Mouse (Mus musculus) CH12.LX (cell line): ENCODE measurements around the gene P2rx4. TPM values are rescaled to one million over a fixed set of nuclear protein-coding genes. Genes with fewer than 3 reads are reported as not detected.

Source experiments
- DNase-seq: peaks from one replicate; pipeline ENCODE4 v3.0.0-alpha.2; 2013; ENCODE audit errors: extremely low read depth
- H3K27ac ChIP-seq: 2 replicates; pipeline ENCODE4 v1.5.1; 2012; ENCODE audit warnings: low read depth, mild to moderate bottlenecking, control low read depth, moderate library complexity; ENCODE audit not compliant: insufficient read depth
- H3K27me3 ChIP-seq: replicated peaks from 2 replicates; pipeline ENCODE3; 2012; ENCODE audit warnings: inconsistent platforms
- H3K36me3 ChIP-seq, 2 experiments: replicated peaks in 1 of 2; 2 replicates each; pipeline versions ENCODE3 to v1.6.1; 2012; ENCODE audit warnings: inconsistent platforms in 1 of 2, low read length in 1 of 2, mild to moderate bottlenecking in 1 of 2, mixed read lengths in 1 of 2, moderate library complexity in 1 of 2; ENCODE audit not compliant: control insufficient read depth in 1 of 2, insufficient read depth in 1 of 2
- H3K4me1 ChIP-seq, 2 experiments: 2 replicates each; pipeline ENCODE4 v1.6.1; 2012; ENCODE audit warnings: inconsistent platforms in 1 of 2, moderate library complexity in 1 of 2; ENCODE audit not compliant: insufficient read depth in 2 of 2, control insufficient read depth in 1 of 2
- H3K4me2 ChIP-seq: 2 replicates; pipeline ENCODE4 v1.6.1; 2012; ENCODE audit warnings: low read depth, mild to moderate bottlenecking, control low read depth; ENCODE audit not compliant: poor library complexity, insufficient read depth, severe bottlenecking
- H3K4me3 ChIP-seq, 3 experiments: fragments of 150-350 bp in 1 of 3; sonication (generic) in 1 of 3; replicated peaks in 1 of 3; 2 replicates each; pipeline versions ENCODE3 to v1.5.1; 2011 to 2012; ENCODE audit warnings: low read depth in 2 of 3, low read length in 2 of 3, mild to moderate bottlenecking in 2 of 3, moderate library complexity in 2 of 3, control low read depth in 1 of 3, improper control_type of control experiment in 1 of 3, inconsistent platforms in 1 of 3, mixed read lengths in 1 of 3; ENCODE audit not compliant: poor library complexity in 1 of 3
- H3K79me2 ChIP-seq: replicated peaks from 2 replicates; pipeline ENCODE4 v1.6.1; 2012; ENCODE audit warnings: mild to moderate bottlenecking, moderate library complexity; ENCODE audit not compliant: control insufficient read depth, poor library complexity, insufficient read depth, severe bottlenecking; ENCODE audit errors: extremely low read depth
- H3K9ac ChIP-seq: 2 replicates; pipeline ENCODE4 v1.6.1; 2012; ENCODE audit warnings: low read depth, mild to moderate bottlenecking, control low read depth, moderate library complexity; ENCODE audit not compliant: insufficient read depth
- H3K9me3 ChIP-seq: replicated peaks from 2 replicates; pipeline ENCODE3; 2012; ENCODE audit warnings: low read length, inconsistent platforms, mixed read lengths
- BHLHE40 ChIP-seq: IDR thresholded peaks from 2 replicates; pipeline ENCODE4 v1.6.1; 2011; ENCODE audit warnings: mild to moderate bottlenecking, low read depth, low read length, improper control_type of control experiment
- CHD1 ChIP-seq: IDR thresholded peaks from 2 replicates; pipeline ENCODE4 v1.6.1; 2012; ENCODE audit warnings: low read depth, low read length, improper control_type of control experiment, inconsistent platforms
- CHD2 ChIP-seq: IDR thresholded peaks from 2 replicates; pipeline ENCODE4 v1.6.1; 2011; ENCODE audit warnings: low read length, improper control_type of control experiment
- E2F4 ChIP-seq: IDR thresholded peaks from 2 replicates; pipeline ENCODE4 v1.6.1; 2011; ENCODE audit warnings: low read depth, low read length, improper control_type of control experiment; ENCODE audit not compliant: insufficient replicate concordance
- GABPA ChIP-seq: IDR thresholded peaks from 2 replicates; pipeline ENCODE4 v1.6.1; 2012; ENCODE audit warnings: low read depth, low read length, improper control_type of control experiment, inconsistent platforms; ENCODE audit not compliant: insufficient replicate concordance
- HCFC1 ChIP-seq: IDR thresholded peaks from 2 replicates; pipeline ENCODE4 v1.6.1; 2012; ENCODE audit warnings: low read depth, mild to moderate bottlenecking, inconsistent platforms, low read length, improper control_type of control experiment
- IRF4 ChIP-seq: IDR thresholded peaks from 2 replicates; pipeline ENCODE4 v1.6.1; 2014; ENCODE audit warnings: low read depth, mild to moderate bottlenecking, inconsistent platforms, low read length, improper control_type of control experiment
- JUND ChIP-seq: conservative IDR thresholded peaks from 2 replicates; pipeline ENCODE4 v1.6.1; 2011; ENCODE audit warnings: low read depth, low read length, improper control_type of control experiment
- MEF2A ChIP-seq: IDR thresholded peaks from 2 replicates; pipeline ENCODE4 v1.6.1; 2014; ENCODE audit warnings: low read depth, mild to moderate bottlenecking, inconsistent platforms, low read length, improper control_type of control experiment, borderline replicate concordance
- MYC ChIP-seq: IDR thresholded peaks from 2 replicates; pipeline ENCODE4 v1.6.1; 2011; ENCODE audit warnings: low read depth, mild to moderate bottlenecking, improper control_type of control experiment, low read length
- NRF1 ChIP-seq: IDR thresholded peaks from 2 replicates; pipeline ENCODE4 v1.6.1; 2014; ENCODE audit warnings: low read depth, mild to moderate bottlenecking, inconsistent platforms, low read length, improper control_type of control experiment, moderate library complexity
- POLR2A ChIP-seq: IDR thresholded peaks from 2 replicates; pipeline ENCODE4 v1.6.1; 2011; ENCODE audit warnings: low read depth, mild to moderate bottlenecking, improper control_type of control experiment, low read length
- POLR2AphosphoS2 ChIP-seq: IDR thresholded peaks from 2 replicates; pipeline ENCODE4 v1.6.1; 2011; ENCODE audit warnings: low read depth, low read length, improper control_type of control experiment
- SIN3A ChIP-seq: IDR thresholded peaks from 2 replicates; pipeline ENCODE4 v1.6.1; 2012; ENCODE audit warnings: low read length, improper control_type of control experiment, inconsistent platforms
- TCF12 ChIP-seq: IDR thresholded peaks from 2 replicates; pipeline ENCODE4 v1.6.1; 2014; ENCODE audit warnings: low read depth, mild to moderate bottlenecking, inconsistent platforms, low read length, improper control_type of control experiment
- UBTF ChIP-seq: IDR thresholded peaks from 2 replicates; pipeline ENCODE4 v1.6.1; 2012; ENCODE audit warnings: low read depth, mild to moderate bottlenecking, inconsistent platforms, low read length, improper control_type of control experiment, moderate library complexity
- USF2 ChIP-seq: conservative IDR thresholded peaks from 2 replicates; pipeline ENCODE4 v1.6.1; 2011; ENCODE audit warnings: low read depth, low read length, improper control_type of control experiment
- ZKSCAN1 ChIP-seq: IDR thresholded peaks from 2 replicates; pipeline ENCODE4 v1.6.1; 2012; ENCODE audit warnings: low read depth, inconsistent platforms, low read length, improper control_type of control experiment, borderline replicate concordance
- ZMIZ1 ChIP-seq: IDR thresholded peaks from 2 replicates; pipeline ENCODE4 v1.6.1; 2012; ENCODE audit warnings: low read depth, mild to moderate bottlenecking, inconsistent platforms, low read length, improper control_type of control experiment
- dilution Hi-C: fragments of 300-500 bp; cut with MboI; formaldehyde crosslinking; loops from 2 replicates; pipeline ENCODE4 v1.14.3; 2020; ENCODE audit warnings: low sequenced_read_pairs; ENCODE audit not compliant: extremely low pct_unique_long_range_greater_than_20kb, extremely low pct_ligation_motif_present
- in situ Hi-C: fragments of 300-500 bp; cut with MboI; formaldehyde crosslinking; loops from 3 replicates; pipeline ENCODE4 v1.14.3; 2019; ENCODE audit warnings: low sequenced_read_pairs, low pct_ligation_motif_present, low pct_unique_long_range_greater_than_20kb, mixed read lengths
- polyA plus RNA-seq: library from polyadenylated mRNA; unstranded; fragments of >175 nt; gene quantifications from 2 replicates; pipeline ENCODE4 v1.2.1, GENCODE M21; 2012; ENCODE audit warnings: low read depth; ENCODE audit not compliant: insufficient read length
- total RNA-seq, 2 experiments: library from RNA; depleted of rRNA; stranded (reverse); fragments of 300-350 nt in 1 of 2; fragments of >200 nt in 1 of 2; gene quantifications; 2 replicates each; pipeline ENCODE4 v1.2.3; 2012 to 2014

Gene P2rx4
- total and polyA plus RNA-seq, 3 experiments = 9.1 to 16.7 (median 11.0) TPM

GRCm38 (mm10) chr5:122698701-122699060 is 8.7 kb upstream of the P2rx4 start:
- no peak overlapping the region for H3K9ac ChIP-seq

GRCm38 (mm10) chr5:122700109-122700836 is 7.1 kb upstream of the P2rx4 start:
- Histone ChIP-seq H3K27me3 (no peaks in the 10 kb centered on the region), H3K36me3 (no peaks in the 10 kb centered on the region), H3K9ac (no peak overlapping the region), H3K27ac (no peak overlapping the region), H3K9me3 (no peaks in the 10 kb centered on the region), H3K4me2 (no peak overlapping the region), H3K4me3 (no peak overlapping the region), H3K79me2 (no peaks in the 10 kb centered on the region), H3K4me1 (peaks cover 6 to 23% of the 10 kb centered on the region in 2 experiments)
- no peak for DNase-seq
- in situ Hi-C loops = no loop called here
- TF ChIP-seq CHD1 = no peak
- dilution Hi-C loops = no loop called here

More at GRCm38 (mm10) chr5:122698701-122699060, 8.7 kb upstream of the P2rx4 start:
- H3K4me2 ChIP-seq = no peak overlapping the region
- no peak overlapping the region for H3K27ac ChIP-seq
- in situ Hi-C loops (no loop called here), dilution Hi-C loops (no loop called here)
- no peak for TF ChIP-seq POLR2A
- TF ChIP-seq ZKSCAN1 = no peak
- no peak for TF ChIP-seq JUND
- no peak for TF ChIP-seq TCF12
- TF ChIP-seq BHLHE40 = no peak
- TF ChIP-seq CHD2 = no peak
- no peak for TF ChIP-seq POLR2AphosphoS2
- TF ChIP-seq SIN3A = no peak
- no peak for TF ChIP-seq UBTF
- no peak for TF ChIP-seq NRF1
- TF ChIP-seq IRF4 = no peak
- no peak for TF ChIP-seq E2F4
- TF ChIP-seq ZMIZ1 = no peak
- TF ChIP-seq USF2 = no peak
- TF ChIP-seq MYC = no peak
- no peak for TF ChIP-seq MEF2A
- no peak for TF ChIP-seq GABPA
- TF ChIP-seq HCFC1 = no peak
- TF ChIP-seq CHD1 = no peak
- no peaks in the 10 kb centered on the region for H3K27me3 ChIP-seq
- H3K4me3 ChIP-seq = no peak overlapping the region
- H3K4me1 ChIP-seq = peaks cover 6 to 23% of the 10 kb centered on the region in 2 experiments
- H3K79me2 ChIP-seq = no peaks in the 10 kb centered on the region
- no peaks in the 10 kb centered on the region for H3K9me3 ChIP-seq
- H3K36me3 ChIP-seq = no peaks in the 10 kb centered on the region
- no peak for DNase-seq
